Mouse (Mus musculus): Measurements from ENCODE around the gene Cluap1.

The Cluap1 gene

GRCm38 (mm10) chr16:3934701-3935100 lies 26.1 kb downstream of the Cluap1 start:
- WGBS = 90% methylated on average over 4 of the region's 4 CpGs

- WGBS = 93% methylated on average over 1 of the region's 1 CpGs
These were observed 42.5 kb downstream of the Cluap1 start for GRCm38 (mm10) chr16:3951141-3951540.

- 68% methylated on average over 6 of the region's 6 CpGs for WGBS
These were observed 47.8 kb downstream of the Cluap1 start for GRCm38 (mm10) chr16:3956369-3956768.

- WGBS = 69% methylated on average over 2 of the region's 2 CpGs
These were observed 50.7 kb downstream of the Cluap1 start for GRCm38 (mm10) chr16:3959261-3959660.

GRCm38 (mm10) chr16:3964990-3965389 lies 56.4 kb downstream of the Cluap1 start:
- WGBS = 81% methylated on average over 10 of the region's 10 CpGs

- WGBS = 86% methylated on average over 3 of the region's 3 CpGs
These were observed 56.9 kb downstream of the Cluap1 start for GRCm38 (mm10) chr16:3965534-3965933.

GRCm38 (mm10) chr16:3974456-3974855 lies 65.9 kb downstream of the Cluap1 start:
- WGBS = 90% methylated on average over 19 of the region's 19 CpGs

- WGBS = 90% methylated on average over 7 of the region's 7 CpGs
These were observed 67.1 kb downstream of the Cluap1 start for GRCm38 (mm10) chr16:3975658-3976057.

- 82% methylated on average over 4 of the region's 4 CpGs for WGBS
These were observed 67.7 kb downstream of the Cluap1 start, which contains the start of gene Nlrc3 for GRCm38 (mm10) chr16:3976251-3976671. Gene Nlrc3 (minus strand): TSS chr16:3976632.

- WGBS = 52% methylated on average over 3 of the region's 3 CpGs
These were observed 68.1 kb downstream of the Cluap1 start for GRCm38 (mm10) chr16:3976712-3977111.

GRCm38 (mm10) chr16:3982173-3982572 lies 73.6 kb downstream of the Cluap1 start:
- 88% methylated on average over 4 of the region's 4 CpGs for WGBS

- WGBS = 70% methylated on average over 7 of the region's 7 CpGs
These were observed 74.6 kb downstream of the Cluap1 start for GRCm38 (mm10) chr16:3983146-3983700.

GRCm38 (mm10) chr16:3988410-3988809 lies 79.8 kb downstream of the Cluap1 start:
- WGBS = 88% methylated on average over 4 of the region's 4 CpGs

All from cerebral cortex, adult 2 months (tissue).